9 mouse cellular contexts compared by ENCODE assay signal in the genomic region with DNA sequence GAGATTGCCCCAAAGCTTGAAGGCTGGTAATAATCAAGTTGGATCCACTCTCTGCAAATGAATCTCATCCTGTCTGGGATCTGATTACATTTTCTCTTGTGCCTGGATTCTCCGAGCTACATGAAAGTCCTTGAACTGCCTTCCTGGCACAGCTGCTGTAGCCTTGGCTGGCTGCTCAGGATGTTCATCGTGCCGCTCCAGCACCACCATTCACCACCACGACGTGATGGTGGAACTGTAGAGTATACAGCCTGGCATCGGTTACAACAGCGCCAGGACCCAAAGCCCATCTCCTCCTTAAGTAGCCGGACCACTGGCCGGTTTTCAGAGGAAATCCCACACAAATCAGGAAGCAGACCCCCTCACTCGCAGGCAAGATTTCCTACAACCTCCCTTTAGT. TPM values are rescaled to one million over a fixed set of nuclear protein-coding genes. Genes with fewer than 3 reads are reported as not detected.
DNase-seq lines count a peak whose midpoint lies in the region; TF ChIP-seq lines count a peak whose summit lies in the region.
"Had no signal": no experiment of that assay in that cellular context is flagged by ENCODE, and none has a peak within 500 bp of the region (broad histone marks: within the 10 kb centered on the region; RNA-seq: fewer than 3 reads in every experiment).

No protein-coding gene starts in this region.

- no peaks in the 10 kb centered on the region for H3K9me3 ChIP-seq in heart, embryonic 10.5 days

- no peak for TF ChIP-seq CTCF in cerebellum, adult 2 months (IDR thresholded peaks at IDR 0.05; ENCODE audit: borderline replicate concordance, insufficient read depth, low read depth, low read length)
- TF ChIP-seq CTCF in thymus, adult 2 months (IDR thresholded peaks at IDR 0.05; ENCODE audit: borderline replicate concordance, control insufficient read depth, extremely low read depth, insufficient read depth, low read length, poor library complexity): no peak

- peak; percentile 26 to 32 for DNase-seq in cerebellum, adult 2 months
- DNase-seq in cerebellum, postnatal 36 days: no peak
- DNase-seq in heart, adult 8-10 months (ENCODE audit: low spot score): peak; percentile 22
- DNase-seq in heart, embryonic 10.5 days (ENCODE audit: low spot score): no peak
- DNase-seq in adrenal gland, postnatal 10 days: peak; percentile 60
- DNase-seq in heart, postnatal 4 days: peak; percentile 17
- no peak for DNase-seq in thymus, adult 2 months
- DNase-seq in layer of hippocampus, adult 8-10 months (ENCODE audit: low spot score in 2 of 2): no peak
- DNase-seq: layer of hippocampus, adult 9-11 months had no signal

- H3K36me3 ChIP-seq in heart, embryonic 10.5 days: no peaks in the 10 kb centered on the region
- H3K36me3 ChIP-seq in thymus, adult 2 months (ENCODE audit: control insufficient read depth, insufficient read depth, low read length): no peaks in the 10 kb centered on the region

- peaks cover 47% of the 10 kb centered on the region for H3K4me1 ChIP-seq in cerebellum, adult 2 months (ENCODE audit: control insufficient read depth, insufficient read depth, low read length)
- peaks cover 52% of the 10 kb centered on the region for H3K4me1 ChIP-seq in heart, embryonic 10.5 days
- no peaks in the 10 kb centered on the region for H3K4me1 ChIP-seq in thymus, adult 2 months (replicated peaks; ENCODE audit: control insufficient read depth, insufficient read depth, low read length)

- no peak overlapping the region for H3K4me3 ChIP-seq in cerebellum, adult 2 months (replicated peaks; ENCODE audit: insufficient read depth, low read depth, low read length)
- H3K4me3 ChIP-seq in heart, embryonic 10.5 days: no peak overlapping the region
- no peak overlapping the region for H3K4me3 ChIP-seq in thymus, adult 2 months (ENCODE audit: control insufficient read depth, insufficient read depth, low read length)

- H3K27me3 ChIP-seq in cerebellum, adult 2 months (ENCODE audit: control insufficient read depth, insufficient read depth, low read length): no peaks in the 10 kb centered on the region
- peaks cover 69% of the 10 kb centered on the region for H3K27me3 ChIP-seq in heart, embryonic 10.5 days (ENCODE audit: insufficient read depth, poor library complexity, severe bottlenecking)
- peaks cover 4% of the 10 kb centered on the region; the same call in 1 of the 2 replicates for H3K27me3 ChIP-seq in thymus, adult 2 months (ENCODE audit: control insufficient read depth, insufficient read depth, low read length)

- WGBS in cerebellum, adult 2 months: 41% methylated on average over 10 of the region's 10 CpGs
- WGBS in heart, embryonic 10.5 days: 70% methylated on average over 10 of the region's 10 CpGs
- WGBS in thymus, adult 2 months: 76% methylated on average over 10 of the region's 10 CpGs

- TF ChIP-seq POLR2A in cerebellum, adult 2 months (IDR thresholded peaks at IDR 0.05; ENCODE audit: borderline replicate concordance, insufficient read depth, low read length): no peak
- TF ChIP-seq POLR2A in thymus, adult 2 months (IDR thresholded peaks at IDR 0.05; ENCODE audit: control insufficient read depth, extremely low read depth, insufficient read depth, low read length, poor library complexity): no peak

- peak overlapping the region; percentile 43; the same call in 1 of the 2 replicates for H3K27ac ChIP-seq in cerebellum, adult 2 months (ENCODE audit: insufficient read depth, low read length)
- H3K27ac ChIP-seq in heart, embryonic 10.5 days: no peak overlapping the region
- H3K27ac ChIP-seq in thymus, adult 2 months (ENCODE audit: control insufficient read depth, insufficient read depth, low read length): no peak overlapping the region

RNA-seq across cellular contexts. Expression of a gene that starts 2.5 kb away (rescaled TPM):
- polyA plus RNA-seq in cerebellum, adult 2 months (2012; rRNA removed): 55.9 and 62.9 TPM in 2 replicates
- 1 to 10 TPM; 1.1 to 2.1 (median 1.9) TPM for total RNA-seq in heart, adult 8-10 months (2022)
- 0.09 and 0.20 TPM in 2 replicates for polyA plus RNA-seq in heart, embryonic 10.5 days (2016; fragmentation: Nextera tagmentation; extraction: Ambion mirVana)
- 1 to 10 TPM; 1.4 to 1.5 TPM for total RNA-seq in adrenal gland, postnatal 10 days (2021)
- 1 to 10 TPM; 1.7 TPM for total RNA-seq in heart, postnatal 4 days (2021)
- polyA plus RNA-seq in thymus, adult 2 months (2012; rRNA removed): 0.92 and 1.1 TPM in 2 replicates
- total RNA-seq in layer of hippocampus, adult 8-10 months (2022): 10 to 100 TPM; 30.5 to 46.8 (median 35.3) TPM

Comparison
In these comparisons a context has a peak if more than half of its experiments do, and no peak if none do; other contexts are left out.
1. DNase-seq: peak in cerebellum, adult 2 months (2 of 2), heart, adult 8-10 months (single experiment), adrenal gland, postnatal 10 days (single experiment) and heart, postnatal 4 days (single experiment); none in cerebellum, postnatal 36 days (0 of 2), heart, embryonic 10.5 days (single experiment), thymus, adult 2 months (single experiment) and layer of hippocampus, adult 8-10 months (0 of 2).
2. RNA of a gene that starts 2.5 kb away (total RNA-seq): 30.5 to 46.8 TPM in layer of hippocampus, adult 8-10 months; 1.1 to 2.1 TPM in heart, adult 8-10 months, 1.7 TPM in heart, postnatal 4 days and 1.4 to 1.5 TPM in adrenal gland, postnatal 10 days; every median in the first group is over 10 times any median in the second.